Mouse (Mus musculus) ES-E14 (cell line): ENCODE data around the gene Ldlrad3. TPM values are rescaled to one million over a fixed set of nuclear protein-coding genes. Genes with fewer than 3 reads are reported as not detected.

Experiments
- DNase-seq: peaks from one replicate; pipeline ENCODE4 v3.0.0-alpha.2; 2013; ENCODE audit warnings: low read depth, low spot score
- H3K27ac ChIP-seq: 2 replicates; pipeline ENCODE4 v1.5.1; 2012; ENCODE audit warnings: low read depth, mild to moderate bottlenecking, low read length, moderate library complexity, mixed read lengths; ENCODE audit not compliant: poor library complexity, insufficient read depth, severe bottlenecking
- H3K36me3 ChIP-seq: 2 replicates; pipeline ENCODE4 v1.6.1; 2012; ENCODE audit warnings: mild to moderate bottlenecking, low read length, moderate library complexity, mixed read lengths; ENCODE audit not compliant: control insufficient read depth, poor library complexity, insufficient read depth, severe bottlenecking
- H3K4me1 ChIP-seq, 2 experiments: fragments of 150-350 bp in 1 of 2; sonication (generic) in 1 of 2; 2 replicates each; pipeline ENCODE4 v1.6.1; 2012; ENCODE audit warnings: low read length in 2 of 2, mild to moderate bottlenecking in 1 of 2, mixed read lengths in 1 of 2; ENCODE audit not compliant: control insufficient read depth in 2 of 2, insufficient read depth in 2 of 2, poor library complexity in 1 of 2
- H3K4me3 ChIP-seq, 2 experiments: fragments of 150-350 bp in 1 of 2; sonication (generic) in 1 of 2; 2 replicates each; pipeline ENCODE4 v1.5.1; 2012; ENCODE audit warnings: low read length in 2 of 2, low read depth in 1 of 2, mild to moderate bottlenecking in 1 of 2, mixed read lengths in 1 of 2; ENCODE audit not compliant: insufficient read depth in 1 of 2, poor library complexity in 1 of 2, severe bottlenecking in 1 of 2
- H3K9ac ChIP-seq: 2 replicates; pipeline ENCODE4 v1.6.1; 2012; ENCODE audit warnings: low read depth, mild to moderate bottlenecking, low read length, mixed read lengths; ENCODE audit not compliant: poor library complexity, insufficient read depth, severe bottlenecking
- H3K9me3 ChIP-seq: fragments of 150-350 bp; sonication (generic); 2 replicates; pipeline ENCODE4 v1.6.1; 2012; ENCODE audit warnings: low read depth, mild to moderate bottlenecking, low read length; ENCODE audit not compliant: control insufficient read depth, insufficient read depth
- CHD2 ChIP-seq: IDR thresholded peaks from 2 replicates; pipeline ENCODE4 v1.6.1; 2014; ENCODE audit warnings: mild to moderate bottlenecking, low read depth, low read length, inconsistent platforms
- HCFC1 ChIP-seq: IDR thresholded peaks from 2 replicates; pipeline ENCODE4 v1.6.1; 2012; ENCODE audit warnings: low read length, inconsistent platforms, borderline replicate concordance; ENCODE audit not compliant: insufficient read depth
- MAFK ChIP-seq: IDR thresholded peaks from 2 replicates; pipeline ENCODE4 v1.6.1; 2014; ENCODE audit warnings: mild to moderate bottlenecking, low read depth, low read length, inconsistent platforms; ENCODE audit not compliant: insufficient read depth
- ZC3H11A ChIP-seq: IDR thresholded peaks from 2 replicates; pipeline ENCODE4 v1.6.1; 2012; ENCODE audit warnings: low read depth, mild to moderate bottlenecking, inconsistent platforms, low read length, borderline replicate concordance
- ZNF384 ChIP-seq: IDR thresholded peaks from 2 replicates; pipeline ENCODE4 v1.6.1; 2012; ENCODE audit warnings: low read depth, low read length, inconsistent platforms
- in situ Hi-C, 2 experiments: fragments of 600-800 bp; cut with MboI; formaldehyde crosslinking; loops; one replicate each; pipeline ENCODE4 v1.15.1; 2025; ENCODE audit warnings: low sequenced_read_pairs in 2 of 2, inconsistent platforms in 1 of 2; ENCODE audit not compliant: unreplicated experiment in 2 of 2
- total RNA-seq: library from RNA; depleted of rRNA; stranded (reverse); fragments of 300-350 nt; gene quantifications from 2 replicates; pipeline ENCODE4 v1.2.3, GENCODE M21; 2012

Gene Ldlrad3
- total RNA-seq, 1 experiment = 27.1 TPM

DNA sequence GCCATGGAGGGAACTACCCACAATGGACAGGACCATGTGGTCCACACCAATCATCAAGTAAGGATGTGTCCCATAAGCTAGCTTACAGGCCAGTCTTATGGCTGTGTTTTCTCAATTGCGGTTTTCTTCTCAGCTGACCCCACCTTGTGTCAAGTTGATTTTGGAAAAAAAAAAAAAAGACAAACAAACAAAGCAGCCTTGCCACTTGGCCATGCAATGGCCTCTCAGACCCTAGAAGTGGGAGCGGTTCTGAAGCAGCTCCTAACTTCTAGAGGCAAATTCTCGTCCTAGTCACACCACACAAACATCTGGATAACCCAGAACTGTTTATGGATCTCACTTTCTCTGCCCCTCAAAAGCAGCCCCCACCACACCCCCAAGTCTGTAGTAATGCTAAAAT is 41.1 kb downstream of the Ldlrad3 start:
- in situ Hi-C loops = no loop called here
- DNase-seq = no peak
- no peak overlapping the region for H3K9ac ChIP-seq
- H3K4me3 ChIP-seq = no peak overlapping the region
- TF ChIP-seq CHD2 (no peak), HCFC1 (no peak), ZC3H11A (no peak), ZNF384 (no peak), MAFK (no peak)
- no peaks in the 10 kb centered on the region for H3K9me3 ChIP-seq
- H3K4me1 ChIP-seq = peaks cover 10 to 31% of the 10 kb centered on the region in 2 experiments
- H3K27ac ChIP-seq = no peak overlapping the region
- peaks cover 2% of the 10 kb centered on the region; the same call in 1 of the 2 replicates for H3K36me3 ChIP-seq

DNA sequence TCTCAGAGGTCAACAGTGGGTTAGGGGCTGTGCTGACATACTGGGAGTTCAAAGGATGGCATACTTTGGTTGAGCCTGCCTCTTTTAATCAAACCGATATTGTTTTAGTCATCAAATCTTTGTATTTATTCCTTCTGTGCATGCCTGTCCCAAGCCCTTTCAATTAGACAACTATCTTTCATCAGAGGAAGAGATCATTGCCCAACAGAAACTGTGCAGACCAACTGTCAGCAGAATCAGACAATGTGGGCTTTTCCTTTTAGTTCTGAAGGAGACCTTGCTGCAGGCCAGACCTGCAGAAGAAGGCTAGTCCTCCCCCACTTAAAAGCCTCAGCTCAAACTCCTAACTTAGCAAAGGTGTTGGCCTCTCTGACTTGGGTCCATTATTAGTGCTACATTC is 41.9 kb downstream of the Ldlrad3 start:
- H3K9ac ChIP-seq = no peak overlapping the region
- H3K4me3 ChIP-seq = no peak overlapping the region
- peaks cover 2% of the 10 kb centered on the region; the same call in 1 of the 2 replicates for H3K36me3 ChIP-seq
- H3K9me3 ChIP-seq = no peaks in the 10 kb centered on the region
- no peak for DNase-seq
- peaks cover 10 to 27% of the 10 kb centered on the region in 2 experiments for H3K4me1 ChIP-seq
- no peak overlapping the region for H3K27ac ChIP-seq
- no peak for TF ChIP-seq HCFC1
- TF ChIP-seq ZC3H11A = no peak
- TF ChIP-seq ZNF384 = no peak
- no peak for TF ChIP-seq MAFK
- TF ChIP-seq CHD2 = no peak
- in situ Hi-C loops = no loop called here

DNA sequence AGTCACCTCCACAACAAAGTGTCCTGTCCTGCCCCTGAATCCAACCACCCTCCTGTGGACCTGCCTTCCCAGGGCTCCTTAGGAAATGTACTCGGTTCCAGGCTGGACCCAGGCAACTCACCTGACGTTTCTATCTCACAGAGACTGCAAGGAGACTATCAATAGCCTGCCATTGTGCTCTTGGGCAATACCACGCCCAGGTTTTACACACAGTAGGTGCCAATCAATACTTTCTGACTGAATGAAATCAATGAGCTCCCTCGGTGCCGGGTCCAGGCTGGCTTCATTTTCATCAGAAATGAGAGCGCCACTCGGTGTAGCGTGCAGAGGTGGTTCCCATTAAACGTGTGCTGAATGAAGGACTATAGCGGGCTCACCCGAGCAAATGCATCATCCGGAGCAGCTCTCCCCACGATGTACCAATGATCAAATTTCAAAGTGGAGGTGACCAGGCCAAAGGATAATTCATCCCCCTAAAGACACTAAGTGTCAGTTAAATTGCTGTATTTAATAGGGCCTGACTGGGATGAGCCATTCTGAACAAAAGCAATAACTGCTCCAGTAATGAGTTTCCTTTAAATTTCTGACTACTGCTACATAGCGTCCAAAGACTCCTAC is 43.4 kb downstream of the Ldlrad3 start:
- no peak overlapping the region for H3K27ac ChIP-seq
- peaks cover 2% of the 10 kb centered on the region; the same call in 1 of the 2 replicates for H3K36me3 ChIP-seq
- H3K4me3 ChIP-seq = no peak overlapping the region
- peaks cover 10 to 32% of the 10 kb centered on the region in 2 experiments; a peak in 3 of 4 replicates for H3K4me1 ChIP-seq
- in situ Hi-C loops = no loop called here
- H3K9ac ChIP-seq = 0 out of 2 replicates have a peak overlapping the region, but pooled peaks have one; percentile 5
- no peak for DNase-seq
- no peaks in the 10 kb centered on the region for H3K9me3 ChIP-seq
- no peak for TF ChIP-seq HCFC1
- TF ChIP-seq MAFK = no peak
- TF ChIP-seq ZNF384 = no peak
- no peak for TF ChIP-seq ZC3H11A
- no peak for TF ChIP-seq CHD2

DNA sequence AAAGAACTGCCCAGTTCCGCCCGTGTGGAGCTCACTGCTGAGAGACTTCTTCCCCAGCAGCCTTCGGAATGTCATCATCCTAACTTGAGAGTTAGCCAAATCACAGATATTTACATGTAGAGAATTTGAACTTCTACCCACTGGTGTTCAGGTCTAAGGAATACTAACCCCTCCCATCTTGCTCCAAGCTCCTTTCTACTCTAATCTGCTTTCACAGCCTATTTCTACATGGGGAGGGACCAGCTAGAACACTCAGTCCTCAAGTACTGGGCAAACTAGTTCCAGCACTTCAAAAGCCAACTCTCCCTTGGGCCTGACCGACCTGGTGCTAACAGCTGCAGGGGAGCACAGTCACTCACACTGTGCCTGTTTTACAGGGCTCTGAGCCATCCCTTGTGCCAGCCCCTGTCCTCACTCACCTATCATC is 44.0 kb downstream of the Ldlrad3 start:
- in situ Hi-C loops = no loop called here
- Histone ChIP-seq H3K4me3 (no peak overlapping the region), H3K9me3 (no peaks in the 10 kb centered on the region), H3K9ac (0 out of 2 replicates have a peak overlapping the region, but pooled peaks have one; percentile 5), H3K27ac (no peak overlapping the region), H3K36me3 (peaks cover 2% of the 10 kb centered on the region; the same call in 1 of the 2 replicates), H3K4me1 (peaks cover 10 to 30% of the 10 kb centered on the region in 2 experiments; a peak in 3 of 4 replicates)
- no peak for DNase-seq
- TF ChIP-seq ZNF384 (no peak), ZC3H11A (no peak), MAFK (no peak), CHD2 (no peak), HCFC1 (no peak)

DNA sequence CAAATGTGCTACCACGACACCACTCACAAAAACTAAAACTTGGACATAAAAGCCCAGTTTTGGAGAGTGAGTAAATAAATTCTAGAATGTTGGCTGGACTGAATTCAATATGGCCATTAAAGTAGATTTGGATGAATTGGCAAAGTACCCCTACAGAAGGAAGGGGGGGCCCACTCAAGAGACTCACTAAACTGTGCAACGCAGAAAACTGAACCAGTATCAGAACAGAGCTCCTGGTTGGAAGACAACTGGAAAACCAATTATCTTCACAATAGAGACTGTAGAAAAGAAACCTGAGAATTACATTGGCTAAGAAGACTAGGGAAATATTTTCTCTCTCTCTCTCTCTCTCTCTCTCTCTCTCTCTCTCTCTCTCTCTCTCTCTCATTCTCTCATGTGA is 45.0 kb downstream of the Ldlrad3 start:
- H3K9me3 ChIP-seq = no peaks in the 10 kb centered on the region
- no peak overlapping the region for H3K27ac ChIP-seq
- in situ Hi-C loops = no loop called here
- DNase-seq = no peak
- H3K4me1 ChIP-seq = peaks cover 7 to 28% of the 10 kb centered on the region in 2 experiments; a peak in 3 of 4 replicates
- TF ChIP-seq MAFK (no peak), ZC3H11A (no peak), HCFC1 (no peak), CHD2 (no peak), ZNF384 (no peak)
- no peak overlapping the region for H3K4me3 ChIP-seq
- no peak overlapping the region for H3K9ac ChIP-seq
- peaks cover 2% of the 10 kb centered on the region; the same call in 1 of the 2 replicates for H3K36me3 ChIP-seq
